Mouse (Mus musculus): ENCODE results near the gene Gm49325. TPM values are rescaled to one million over a fixed set of nuclear protein-coding genes. Genes with fewer than 3 reads are reported as not detected.
A peak's percentile ranks its signal among the peaks of the same experiment; 100 is the strongest.

The Gm49325 gene
- polyA plus RNA-seq (2016; fragmentation: Nextera tagmentation; extraction: Ambion mirVana), result 3.1 and 3.4 TPM in 2 replicates

DNA sequence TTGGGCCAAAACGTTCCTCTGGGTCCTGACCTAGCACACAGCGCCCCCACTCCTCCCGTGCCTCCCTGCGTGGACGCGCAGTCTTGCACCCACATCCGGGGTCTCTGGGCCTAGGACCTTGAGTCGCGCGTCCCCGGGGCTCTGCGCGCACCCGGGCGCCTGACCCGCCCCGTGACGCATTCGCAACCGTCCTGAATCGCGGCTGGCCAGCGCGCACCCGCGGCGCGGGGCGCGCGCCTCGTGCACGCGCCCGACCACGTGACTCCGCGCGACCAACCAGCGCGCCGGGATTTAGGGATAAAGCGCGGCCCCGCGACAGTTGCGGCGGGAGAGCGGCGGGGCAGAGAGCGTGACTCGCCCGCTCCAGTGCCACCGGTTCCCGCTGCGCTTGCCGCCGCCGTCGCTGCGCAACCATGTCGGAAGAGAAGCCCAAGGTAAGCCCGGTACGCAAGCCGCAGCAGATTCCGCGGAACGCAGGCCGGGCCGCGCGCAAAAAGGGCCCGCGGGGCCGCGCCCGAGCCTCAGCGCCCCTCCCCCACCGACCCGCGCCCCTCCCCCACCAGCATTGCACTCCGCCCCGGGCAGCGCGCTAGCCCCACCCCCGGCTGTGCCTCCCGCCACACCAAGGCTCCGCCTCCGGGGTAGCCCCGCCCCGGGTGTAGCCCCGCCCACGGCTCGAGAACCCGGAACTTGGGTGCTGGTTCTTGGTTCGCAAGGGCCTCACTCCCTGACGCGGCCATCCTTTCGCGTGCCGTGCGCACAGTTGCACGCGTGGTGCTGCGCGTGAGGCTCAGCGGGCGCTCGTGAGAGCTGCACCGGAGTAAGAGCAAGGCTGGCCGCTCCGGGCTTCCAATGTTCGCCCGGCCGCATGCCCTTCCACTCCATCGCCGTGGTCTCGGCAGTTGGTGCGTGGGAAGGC lies at the start of gene Gm49325, which contains the start of gene Sumo3:
Gene Gm49325 (plus strand): TSS at position 290 of the 919 bp plus-strand sequence.
Gene Sumo3 (plus strand): TSS at position 190 of the 919 bp plus-strand sequence.
- Histone ChIP-seq H3K4me3 (peak within 1 kb of the TSS; percentile 84), H3K27me3 (ENCODE audit: poor library complexity, severe bottlenecking) (no peaks in the 10 kb centered on the region), H3K36me3 (replicated peaks) (peaks cover 40% of the 10 kb centered on the region), H3K4me1 (peaks cover 24% of the 10 kb centered on the region), H3K9me3 (peaks cover 6% of the 10 kb centered on the region; the same call in 1 of the 2 replicates), H3K27ac (peak within 1 kb of the TSS; percentile 99)
- WGBS, result 2% methylated on average over 118 of the region's 119 CpGs
- peak; percentile 90 for DNase-seq (ENCODE audit: extremely low spot score, low spot score)

DNA sequence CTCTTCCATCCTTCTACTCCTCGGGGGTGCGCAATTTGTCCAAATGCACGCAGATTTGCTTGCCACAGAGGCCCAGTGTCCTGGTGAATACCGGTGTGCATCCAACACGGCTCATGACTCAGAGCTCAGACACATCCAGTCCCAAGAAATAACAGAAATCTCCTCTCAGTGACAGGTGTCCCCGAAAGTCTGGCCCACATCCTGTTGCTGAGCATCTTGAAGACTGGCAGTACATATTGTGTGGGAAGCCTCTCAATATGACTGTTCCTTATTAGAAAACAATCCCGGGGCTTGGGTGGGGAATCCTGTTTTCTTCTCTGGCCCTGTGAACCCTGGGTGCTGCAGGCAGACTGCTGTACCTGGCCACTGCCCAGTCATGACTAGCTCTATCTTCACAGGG lies 49.4 kb upstream of the Gm49325 start:
- Histone ChIP-seq H3K27me3 (ENCODE audit: poor library complexity, severe bottlenecking) (no peaks in the 10 kb centered on the region), H3K4me3 (no peak overlapping the region), H3K9me3 (no peaks in the 10 kb centered on the region), H3K4me1 (no peaks in the 10 kb centered on the region), H3K36me3 (replicated peaks) (no peaks in the 10 kb centered on the region), H3K27ac (no peak overlapping the region)
- DNase-seq (ENCODE audit: extremely low spot score, low spot score), result no peak
- whole genome bisulfite sequencing, result 89% methylated on average over 7 of the region's 7 CpGs

GRCm38 (mm10) chr10:77557641-77558040 lies 48.4 kb upstream of the Gm49325 start:
- Histone ChIP-seq H3K27ac (no peak overlapping the region), H3K27me3 (ENCODE audit: poor library complexity, severe bottlenecking) (no peaks in the 10 kb centered on the region), H3K4me1 (no peaks in the 10 kb centered on the region), H3K36me3 (replicated peaks) (no peaks in the 10 kb centered on the region), H3K9me3 (no peaks in the 10 kb centered on the region), H3K4me3 (no peak overlapping the region)
- DNase-seq (ENCODE audit: extremely low spot score, low spot score), result no peak
- 92% methylated on average over 4 of the region's 4 CpGs for WGBS

DNA sequence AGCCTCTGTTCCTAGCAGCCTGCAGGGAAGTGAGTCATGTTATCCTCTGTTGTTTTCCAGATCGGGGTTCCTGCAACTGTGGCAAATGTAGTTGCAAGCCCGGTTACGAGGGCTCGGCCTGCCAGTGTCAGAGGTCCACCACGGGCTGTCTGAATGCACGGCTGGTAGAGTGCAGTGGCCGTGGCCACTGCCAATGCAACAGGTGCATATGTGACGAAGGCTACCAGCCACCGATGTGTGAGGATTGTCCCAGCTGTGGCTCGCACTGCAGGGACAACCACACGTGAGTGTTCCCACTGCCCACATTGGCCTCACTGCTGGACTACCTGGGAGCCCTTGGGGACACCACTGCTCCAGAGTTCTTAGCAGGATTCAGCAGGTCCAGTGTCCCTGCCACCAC lies 45.9 kb upstream of the Gm49325 start:
- 87% methylated on average over 11 of the region's 11 CpGs for WGBS
- H3K4me1 ChIP-seq, result no peaks in the 10 kb centered on the region

DNA sequence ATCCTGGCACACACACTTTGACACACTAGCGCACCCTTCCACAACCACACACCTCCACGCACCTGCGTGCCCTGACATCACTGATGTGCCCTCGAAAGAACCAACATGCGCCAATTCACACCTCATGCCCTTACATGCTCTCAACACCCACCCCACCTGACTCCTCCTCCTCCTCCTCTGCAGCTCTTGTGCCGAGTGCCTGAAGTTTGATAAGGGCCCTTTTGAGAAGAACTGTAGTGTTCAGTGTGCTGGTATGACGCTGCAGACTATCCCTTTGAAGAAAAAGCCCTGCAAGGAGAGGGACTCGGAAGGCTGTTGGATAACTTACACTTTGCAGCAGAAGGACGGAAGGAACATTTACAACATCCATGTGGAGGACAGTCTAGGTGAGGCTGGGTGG lies 45.2 kb upstream of the Gm49325 start:
- Histone ChIP-seq H3K9me3 (no peaks in the 10 kb centered on the region), H3K4me1 (no peaks in the 10 kb centered on the region), H3K27ac (no peak overlapping the region), H3K4me3 (no peak overlapping the region), H3K27me3 (ENCODE audit: poor library complexity, severe bottlenecking) (no peaks in the 10 kb centered on the region), H3K36me3 (replicated peaks) (no peaks in the 10 kb centered on the region)
- no peak for DNase-seq (ENCODE audit: extremely low spot score, low spot score)
- WGBS, result 90% methylated on average over 9 of the region's 9 CpGs

More for the DNA sequence above, 45.9 kb upstream of the Gm49325 start:
- H3K27ac ChIP-seq, result no peak overlapping the region
- no peaks in the 10 kb centered on the region for H3K27me3 ChIP-seq (ENCODE audit: poor library complexity, severe bottlenecking)
- no peak overlapping the region for H3K4me3 ChIP-seq
- no peaks in the 10 kb centered on the region for H3K36me3 ChIP-seq (replicated peaks)
- DNase-seq (ENCODE audit: extremely low spot score, low spot score), result no peak
- no peaks in the 10 kb centered on the region for H3K9me3 ChIP-seq

- H3K4me1 ChIP-seq, result no peaks in the 10 kb centered on the region
- no peaks in the 10 kb centered on the region for H3K9me3 ChIP-seq
- WGBS, result 76% methylated on average over 2 of the region's 2 CpGs
- H3K36me3 ChIP-seq (replicated peaks), result no peaks in the 10 kb centered on the region
- no peak for DNase-seq (ENCODE audit: extremely low spot score, low spot score)
- no peaks in the 10 kb centered on the region for H3K27me3 ChIP-seq (ENCODE audit: poor library complexity, severe bottlenecking)
- no peak overlapping the region for H3K27ac ChIP-seq
- no peak overlapping the region for H3K4me3 ChIP-seq
These were observed 44.5 kb upstream of the Gm49325 start for GRCm38 (mm10) chr10:77561508-77561907.

GRCm38 (mm10) chr10:77565005-77565404 lies 41.0 kb upstream of the Gm49325 start:
- H3K27me3 ChIP-seq (ENCODE audit: poor library complexity, severe bottlenecking), result no peaks in the 10 kb centered on the region
- H3K9me3 ChIP-seq, result no peaks in the 10 kb centered on the region
- peaks cover 13% of the 10 kb centered on the region for H3K4me1 ChIP-seq
- 88% methylated on average over 8 of the region's 8 CpGs for WGBS
- no peak overlapping the region for H3K27ac ChIP-seq
- no peak for DNase-seq (ENCODE audit: extremely low spot score, low spot score)
- no peak overlapping the region for H3K4me3 ChIP-seq
- H3K36me3 ChIP-seq (replicated peaks), result no peaks in the 10 kb centered on the region

DNA sequence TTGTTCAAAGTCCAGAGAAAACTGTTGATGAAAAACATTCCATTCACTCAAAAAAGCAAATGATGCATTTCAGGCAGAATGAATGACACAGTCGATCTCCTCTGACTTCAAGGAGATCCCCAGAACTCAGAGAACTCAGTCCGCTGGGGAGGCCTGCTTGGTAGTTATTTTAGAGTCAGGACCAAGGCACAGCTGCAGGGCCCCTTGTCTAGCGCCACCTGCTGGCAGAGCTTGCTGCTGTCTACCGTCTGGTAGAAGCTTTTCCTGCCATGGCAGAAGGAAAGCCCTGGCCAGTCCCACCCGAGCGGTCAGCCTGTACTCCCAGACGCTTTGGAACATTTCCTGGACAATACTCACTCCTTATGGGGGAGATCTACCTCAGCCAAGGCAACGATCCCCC lies 39.3 kb upstream of the Gm49325 start:
- peaks cover 15% of the 10 kb centered on the region for H3K4me1 ChIP-seq
- peak; percentile 72 for DNase-seq (ENCODE audit: extremely low spot score, low spot score)
- H3K4me3 ChIP-seq, result no peak overlapping the region
- H3K27ac ChIP-seq, result no peak overlapping the region
- no peaks in the 10 kb centered on the region for H3K27me3 ChIP-seq (ENCODE audit: poor library complexity, severe bottlenecking)
- no peaks in the 10 kb centered on the region for H3K36me3 ChIP-seq (replicated peaks)
- H3K9me3 ChIP-seq, result no peaks in the 10 kb centered on the region
- 31% methylated on average over 8 of the region's 8 CpGs for WGBS

DNA sequence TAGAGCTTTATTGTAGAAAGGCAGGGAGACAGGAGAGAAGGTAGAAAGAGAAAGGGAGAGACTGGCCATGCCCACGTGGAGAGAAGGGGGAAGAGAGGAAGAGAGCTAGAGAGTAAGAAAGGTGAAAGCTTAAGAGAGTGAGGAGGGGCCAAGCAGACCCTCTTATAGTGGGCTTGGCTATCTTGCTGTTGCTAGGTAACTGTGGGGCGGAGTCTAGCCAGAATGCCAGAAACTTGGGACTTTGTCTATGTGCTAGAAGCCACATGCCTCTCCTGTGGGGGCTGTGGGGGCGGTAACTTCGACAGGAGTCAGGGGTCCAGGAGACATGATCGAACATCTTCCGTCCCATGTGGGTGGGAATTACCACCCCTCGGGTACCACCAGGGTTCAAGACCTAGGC lies 36.5 kb upstream of the Gm49325 start:
- WGBS, result 42% methylated on average over 7 of the region's 7 CpGs
- Histone ChIP-seq H3K36me3 (replicated peaks) (no peaks in the 10 kb centered on the region), H3K27me3 (ENCODE audit: poor library complexity, severe bottlenecking) (no peaks in the 10 kb centered on the region), H3K4me1 (peaks cover 26% of the 10 kb centered on the region), H3K9me3 (no peaks in the 10 kb centered on the region), H3K27ac (no peak overlapping the region), H3K4me3 (no peak overlapping the region)
- no peak for DNase-seq (ENCODE audit: extremely low spot score, low spot score)

- no peaks in the 10 kb centered on the region for H3K27me3 ChIP-seq (ENCODE audit: poor library complexity, severe bottlenecking)
- H3K4me3 ChIP-seq, result no peak overlapping the region
- 55% methylated on average over 6 of the region's 6 CpGs for WGBS
- no peak for DNase-seq (ENCODE audit: extremely low spot score, low spot score)
- H3K36me3 ChIP-seq (replicated peaks), result no peaks in the 10 kb centered on the region
- H3K9me3 ChIP-seq, result no peaks in the 10 kb centered on the region
- H3K27ac ChIP-seq, result no peak overlapping the region
- H3K4me1 ChIP-seq, result peaks cover 26% of the 10 kb centered on the region
These were observed 35.9 kb upstream of the Gm49325 start for GRCm38 (mm10) chr10:77569973-77570658.

- H3K36me3 ChIP-seq (replicated peaks), result no peaks in the 10 kb centered on the region
- no peaks in the 10 kb centered on the region for H3K9me3 ChIP-seq
- no peak overlapping the region for H3K4me3 ChIP-seq
- WGBS, result 44% methylated on average over 3 of the region's 3 CpGs
- no peaks in the 10 kb centered on the region for H3K27me3 ChIP-seq (ENCODE audit: poor library complexity, severe bottlenecking)
- H3K4me1 ChIP-seq, result peaks cover 26% of the 10 kb centered on the region
- DNase-seq (ENCODE audit: extremely low spot score, low spot score), result no peak
- no peak overlapping the region for H3K27ac ChIP-seq
These were observed 33.8 kb upstream of the Gm49325 start for GRCm38 (mm10) chr10:77572225-77572624.

DNA sequence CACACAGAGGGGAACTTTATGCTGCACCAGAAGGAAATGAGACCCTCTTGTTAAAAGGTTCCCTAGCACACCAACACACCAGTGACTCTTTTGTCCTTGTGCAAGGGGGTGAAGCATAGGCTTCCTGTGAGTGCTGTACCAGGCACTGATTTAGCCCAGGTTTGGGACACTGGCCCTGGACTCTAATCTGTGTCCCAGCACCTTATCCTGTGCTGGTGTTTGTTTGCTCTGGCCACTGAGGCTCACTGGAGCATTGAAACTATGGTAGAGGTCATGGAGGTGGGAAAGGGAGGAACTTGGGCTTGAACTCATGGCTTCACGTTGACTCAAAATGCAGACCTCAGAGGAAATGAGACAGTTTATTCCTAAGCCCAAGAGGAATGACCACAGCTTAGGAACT lies 32.8 kb upstream of the Gm49325 start:
- 97% methylated on average over 1 of the region's 1 CpGs for WGBS
- Histone ChIP-seq H3K27me3 (ENCODE audit: poor library complexity, severe bottlenecking) (no peaks in the 10 kb centered on the region), H3K27ac (no peak overlapping the region), H3K9me3 (no peaks in the 10 kb centered on the region), H3K36me3 (replicated peaks) (no peaks in the 10 kb centered on the region), H3K4me1 (peaks cover 26% of the 10 kb centered on the region), H3K4me3 (no peak overlapping the region)
- DNase-seq (ENCODE audit: extremely low spot score, low spot score), result no peak

Data from forebrain, embryonic 10.5 days (tissue).